ENCODE assay signal across 23 mouse cellular contexts in genomic region chr6:60745965-60746364, GRCm38 (mm10).
DNase-seq lines count a peak whose midpoint lies in the region; ATAC-seq and TF ChIP-seq lines count a peak whose summit lies in the region.
"Had no signal": no experiment of that assay in that cellular context is flagged by ENCODE, and none has a peak within 500 bp of the region (broad histone marks: within the 10 kb centered on the region; RNA-seq: fewer than 3 reads in every experiment).

No protein-coding gene starts in this region.

- H3K36me3 ChIP-seq in kidney, embryonic 15.5 days: no peaks in the 10 kb centered on the region
- no peaks in the 10 kb centered on the region for H3K36me3 ChIP-seq in kidney, adult 2 months (ENCODE audit: control insufficient read depth, insufficient read depth, low read length)
- H3K36me3 ChIP-seq in intestine, embryonic 15.5 days: no peaks in the 10 kb centered on the region
- no peaks in the 10 kb centered on the region for H3K36me3 ChIP-seq in intestine, postnatal 0 days (ENCODE audit: control insufficient read depth, insufficient read depth)
- H3K36me3 ChIP-seq: embryonic facial prominence, embryonic 13.5 days; embryonic facial prominence, embryonic 15.5 days; forebrain, embryonic 10.5 days; forebrain, embryonic 12.5 days had no signal

- no peak for DNase-seq in kidney, adult 2 months
- DNase-seq in retina, postnatal 1 day: no peak
- DNase-seq in heart, postnatal 4 days: no peak
- DNase-seq in right cerebral cortex, postnatal 10 days (ENCODE audit: low spot score in 2 of 2): no peak
- DNase-seq: adrenal gland, adult 2 months; adrenal gland, postnatal 10 days; adrenal gland, postnatal 25 days; cerebellum, adult 11 months; cerebellum, adult 18-20 months; cerebellum, adult 8-10 months; cerebellum, adult 9-11 months; cerebellum, postnatal 14 days; cerebellum, postnatal 36 days; embryo, embryonic 11 days had no signal

- ATAC-seq in kidney, embryonic 15.5 days (replicated peaks; ENCODE audit: low FRiP score): peak; percentile 49; the same call in 1 of the 2 replicates
- ATAC-seq in intestine, embryonic 15.5 days: peak; percentile 94
- ATAC-seq in intestine, postnatal 0 days: peak; percentile 95
- ATAC-seq: forebrain, embryonic 14.5 days had no signal

- TF ChIP-seq POLR2A in kidney, adult 2 months (IDR thresholded peaks at IDR 0.05; ENCODE audit: low read depth, low read length): no peak

- H3K4me3 ChIP-seq in kidney, embryonic 15.5 days (replicated peaks): no peak overlapping the region
- H3K4me3 ChIP-seq in kidney, adult 2 months (ENCODE audit: insufficient read depth, low read depth, low read length): no peak overlapping the region
- no peak overlapping the region for H3K4me3 ChIP-seq in intestine, embryonic 15.5 days (replicated peaks)
- no peak overlapping the region for H3K4me3 ChIP-seq in intestine, postnatal 0 days (ENCODE audit: low read depth, low read length)
- H3K4me3 ChIP-seq: embryonic facial prominence, embryonic 13.5 days; embryonic facial prominence, embryonic 15.5 days; erythroblast, embryonic 14.5 days; forebrain, embryonic 10.5 days; forebrain, embryonic 12.5 days had no signal

- H3K9me3 ChIP-seq in kidney, embryonic 15.5 days (replicated peaks): no peaks in the 10 kb centered on the region
- H3K9me3 ChIP-seq in intestine, embryonic 15.5 days: no peaks in the 10 kb centered on the region
- H3K9me3 ChIP-seq in intestine, postnatal 0 days (ENCODE audit: control insufficient read depth): no peaks in the 10 kb centered on the region
- H3K9me3 ChIP-seq: embryonic facial prominence, embryonic 13.5 days; embryonic facial prominence, embryonic 15.5 days; forebrain, embryonic 10.5 days; forebrain, embryonic 12.5 days had no signal

- H3K27me3 ChIP-seq in kidney, embryonic 15.5 days: no peaks in the 10 kb centered on the region
- H3K27me3 ChIP-seq in kidney, adult 2 months (replicated peaks; ENCODE audit: control insufficient read depth, insufficient read depth, low read length): no peaks in the 10 kb centered on the region
- H3K27me3 ChIP-seq in intestine, embryonic 15.5 days (replicated peaks): no peaks in the 10 kb centered on the region
- no peaks in the 10 kb centered on the region for H3K27me3 ChIP-seq in intestine, postnatal 0 days (replicated peaks; ENCODE audit: control insufficient read depth, insufficient read depth, low read length)
- H3K27me3 ChIP-seq: embryonic facial prominence, embryonic 13.5 days; embryonic facial prominence, embryonic 15.5 days; forebrain, embryonic 12.5 days had no signal

- no peak overlapping the region for H3K4me2 ChIP-seq in kidney, embryonic 15.5 days
- H3K4me2 ChIP-seq in intestine, embryonic 15.5 days (replicated peaks): no peak overlapping the region
- no peak overlapping the region for H3K4me2 ChIP-seq in intestine, postnatal 0 days (replicated peaks; ENCODE audit: low read depth)
- H3K4me2 ChIP-seq: embryonic facial prominence, embryonic 13.5 days; embryonic facial prominence, embryonic 15.5 days; forebrain, embryonic 12.5 days had no signal

- no peaks in the 10 kb centered on the region for H3K4me1 ChIP-seq in kidney, embryonic 15.5 days
- no peaks in the 10 kb centered on the region for H3K4me1 ChIP-seq in kidney, adult 2 months (ENCODE audit: control insufficient read depth, insufficient read depth, low read length)
- H3K4me1 ChIP-seq in intestine, embryonic 15.5 days (replicated peaks): no peaks in the 10 kb centered on the region
- no peaks in the 10 kb centered on the region for H3K4me1 ChIP-seq in intestine, postnatal 0 days (replicated peaks; ENCODE audit: control insufficient read depth, insufficient read depth, low read length)
- H3K4me1 ChIP-seq: embryonic facial prominence, embryonic 13.5 days; embryonic facial prominence, embryonic 15.5 days had no signal

- no peak for TF ChIP-seq CTCF in kidney, adult 2 months (conservative IDR thresholded peaks at IDR 0.05; ENCODE audit: insufficient read depth, insufficient read length, low read depth, low read length)
- TF ChIP-seq CTCF in intestine, postnatal 0 days (IDR thresholded peaks at IDR 0.05; ENCODE audit: low read depth): no peak

- no peak overlapping the region for H3K9ac ChIP-seq in kidney, embryonic 15.5 days
- H3K9ac ChIP-seq in intestine, embryonic 15.5 days: no peak overlapping the region
- no peak overlapping the region for H3K9ac ChIP-seq in intestine, postnatal 0 days (ENCODE audit: low read depth, low read length)
- H3K9ac ChIP-seq: embryonic facial prominence, embryonic 13.5 days; embryonic facial prominence, embryonic 15.5 days; forebrain, embryonic 12.5 days had no signal

- no peak overlapping the region for H3K27ac ChIP-seq in kidney, embryonic 15.5 days
- H3K27ac ChIP-seq in kidney, adult 2 months (ENCODE audit: insufficient read depth, low read depth, low read length): no peak overlapping the region
- 0 out of 2 replicates have a peak overlapping the region, but pooled peaks have one; percentile 6 for H3K27ac ChIP-seq in intestine, embryonic 15.5 days
- no peak overlapping the region for H3K27ac ChIP-seq in intestine, postnatal 0 days (ENCODE audit: low read depth, low read length)
- H3K27ac ChIP-seq: embryonic facial prominence, embryonic 13.5 days; embryonic facial prominence, embryonic 15.5 days; forebrain, embryonic 10.5 days; forebrain, embryonic 12.5 days had no signal
